Mouse (Mus musculus): Measurements from ENCODE around the gene Plscr2. TPM values are rescaled to one million over a fixed set of nuclear protein-coding genes. Genes with fewer than 3 reads are reported as not detected.

Plscr2 gene
- polyA plus RNA-seq, 1 experiment from 2014 or later = 0.77 TPM

DNA sequence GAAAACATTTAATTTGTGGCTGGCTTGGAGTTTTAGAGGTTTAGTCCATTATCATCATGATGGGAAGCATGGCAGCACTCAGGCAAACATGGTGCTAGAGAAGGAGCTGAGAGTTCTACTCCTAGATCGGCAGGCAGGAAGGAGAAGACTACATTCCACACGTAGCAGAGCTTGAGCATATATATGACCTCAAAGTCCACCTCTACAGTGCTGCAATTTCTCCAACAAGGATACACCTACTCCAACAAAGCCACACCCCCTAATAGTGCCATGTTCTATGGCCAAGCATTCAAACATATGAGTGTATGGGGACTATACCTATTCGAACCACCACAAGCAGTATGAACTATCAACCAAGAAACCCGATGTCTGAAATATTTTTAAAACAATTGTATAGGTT lies 56.0 kb downstream of the Plscr2 start:
- H3K4me1 ChIP-seq = no peaks in the 10 kb centered on the region
- no peak overlapping the region for H3K27ac ChIP-seq
- H3K4me3 ChIP-seq = no peak overlapping the region
- ATAC-seq (ENCODE audit: low FRiP score, low read depth) = no peak
- no peak overlapping the region for H3K9ac ChIP-seq
- 96% methylated on average over 4 of the region's 4 CpGs for WGBS
- H3K36me3 ChIP-seq = no peaks in the 10 kb centered on the region
- H3K4me2 ChIP-seq (replicated peaks) = no peak overlapping the region
- no peaks in the 10 kb centered on the region for H3K27me3 ChIP-seq (replicated peaks)
- no peaks in the 10 kb centered on the region for H3K9me3 ChIP-seq

DNA sequence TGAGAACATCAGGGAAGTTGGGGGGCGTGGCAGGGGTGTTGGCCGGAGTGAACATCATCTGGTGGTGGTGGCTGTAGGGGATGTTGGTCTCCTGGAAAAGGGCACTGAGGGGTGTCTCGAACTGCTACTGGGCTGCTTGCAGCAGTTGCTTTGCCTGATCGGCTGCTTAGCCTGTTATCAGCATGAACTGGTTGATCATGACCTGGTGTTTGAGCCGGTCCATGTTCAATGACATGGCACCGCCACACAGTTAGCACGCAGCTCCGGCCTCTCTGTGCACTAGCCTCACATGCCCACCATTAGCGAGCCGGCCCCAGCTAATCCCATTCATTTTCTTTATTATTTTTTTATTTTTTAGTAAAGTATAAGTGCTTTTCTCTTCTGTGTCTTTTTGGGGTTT lies 59.4 kb downstream of the Plscr2 start:
- WGBS = 96% methylated on average over 10 of the region's 10 CpGs
- H3K4me1 ChIP-seq = no peaks in the 10 kb centered on the region
- no peaks in the 10 kb centered on the region for H3K27me3 ChIP-seq (replicated peaks)
- H3K9me3 ChIP-seq = no peaks in the 10 kb centered on the region
- H3K9ac ChIP-seq = no peak overlapping the region
- H3K4me2 ChIP-seq (replicated peaks) = no peak overlapping the region
- H3K36me3 ChIP-seq = no peaks in the 10 kb centered on the region
- no peak overlapping the region for H3K4me3 ChIP-seq
- H3K27ac ChIP-seq = no peak overlapping the region
- ATAC-seq (ENCODE audit: low FRiP score, low read depth) = no peak

DNA sequence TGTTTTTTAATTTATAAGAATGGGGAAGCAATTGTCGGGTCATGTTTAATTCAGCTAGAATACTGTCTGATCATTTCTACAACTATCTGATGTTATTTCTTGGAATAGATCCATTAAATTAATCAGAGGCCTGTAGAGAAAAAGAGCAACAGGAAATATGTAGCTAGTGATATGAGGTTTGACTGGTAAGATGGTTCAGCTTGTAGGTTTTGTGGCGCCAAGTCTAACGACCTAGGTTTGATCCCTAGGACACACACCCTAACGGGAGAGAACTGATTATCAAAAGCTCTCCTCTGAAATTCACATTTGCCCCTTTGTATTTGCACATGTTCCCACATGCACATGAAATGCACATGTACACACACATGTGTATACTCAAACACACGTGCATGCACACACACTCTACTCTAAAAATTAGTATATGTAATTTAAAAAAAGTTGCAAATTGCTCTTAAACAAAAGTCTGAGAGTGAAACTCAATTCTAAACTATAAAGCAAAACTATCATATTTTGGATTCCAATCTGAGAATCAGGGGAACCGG lies 59.9 kb downstream of the Plscr2 start:
- H3K4me2 ChIP-seq (replicated peaks) = no peak overlapping the region
- H3K27me3 ChIP-seq (replicated peaks) = no peaks in the 10 kb centered on the region
- H3K9me3 ChIP-seq = no peaks in the 10 kb centered on the region
- H3K4me3 ChIP-seq = no peak overlapping the region
- no peaks in the 10 kb centered on the region for H3K36me3 ChIP-seq
- H3K9ac ChIP-seq = no peak overlapping the region
- no peak for ATAC-seq (ENCODE audit: low FRiP score, low read depth)
- WGBS = 92% methylated on average over 6 of the region's 6 CpGs
- H3K4me1 ChIP-seq = no peaks in the 10 kb centered on the region
- no peak overlapping the region for H3K27ac ChIP-seq

DNA sequence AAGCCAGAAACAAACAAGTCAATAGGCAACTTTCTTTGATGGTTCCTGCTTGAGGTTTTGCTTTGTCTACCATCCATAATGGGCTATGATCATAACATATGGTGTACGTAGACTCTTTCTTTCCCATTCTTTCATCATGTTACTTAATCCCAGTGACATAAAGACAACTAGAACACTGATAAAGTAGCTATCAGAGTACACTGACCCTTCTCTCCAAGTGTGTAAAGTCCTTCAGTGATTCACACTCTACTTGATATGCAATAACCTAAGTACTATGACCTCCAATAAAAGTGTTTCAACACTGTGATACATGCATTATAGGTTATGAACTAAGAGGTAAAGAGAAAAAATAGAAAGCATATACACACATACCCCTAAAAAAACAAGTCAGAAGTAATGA lies 61.7 kb downstream of the Plscr2 start:
- 92% methylated on average over 1 of the region's 1 CpGs for WGBS
- no peak for ATAC-seq (ENCODE audit: low FRiP score, low read depth)
- Histone ChIP-seq H3K27me3 (replicated peaks) (no peaks in the 10 kb centered on the region), H3K4me1 (no peaks in the 10 kb centered on the region), H3K4me3 (no peak overlapping the region), H3K27ac (no peak overlapping the region), H3K36me3 (no peaks in the 10 kb centered on the region), H3K9ac (no peak overlapping the region), H3K9me3 (no peaks in the 10 kb centered on the region), H3K4me2 (replicated peaks) (no peak overlapping the region)

DNA sequence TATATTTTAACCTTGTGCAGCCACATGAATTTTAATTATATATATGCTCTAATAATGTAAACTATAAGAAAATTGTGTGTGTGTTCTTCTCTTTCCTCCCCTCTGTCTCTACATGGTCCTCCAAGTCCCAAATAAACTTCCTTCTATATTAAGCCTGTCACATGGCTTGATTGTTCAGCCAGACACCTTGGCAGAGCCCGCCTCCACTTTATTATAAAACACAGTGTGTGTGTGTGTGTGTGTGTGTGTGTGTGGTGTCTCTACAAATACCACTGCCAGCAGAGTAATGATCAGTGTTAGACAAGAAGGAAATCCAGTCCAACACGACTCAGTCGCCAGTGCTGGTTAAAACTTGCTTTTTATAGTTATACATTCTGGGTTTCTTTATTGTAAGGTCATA lies 62.3 kb downstream of the Plscr2 start:
- Histone ChIP-seq H3K4me1 (no peaks in the 10 kb centered on the region), H3K9me3 (no peaks in the 10 kb centered on the region), H3K9ac (no peak overlapping the region), H3K4me3 (no peak overlapping the region), H3K4me2 (replicated peaks) (no peak overlapping the region), H3K27me3 (replicated peaks) (no peaks in the 10 kb centered on the region), H3K36me3 (no peaks in the 10 kb centered on the region), H3K27ac (no peak overlapping the region)
- WGBS = 85% methylated on average over 3 of the region's 3 CpGs
- ATAC-seq (ENCODE audit: low FRiP score, low read depth) = no peak

DNA sequence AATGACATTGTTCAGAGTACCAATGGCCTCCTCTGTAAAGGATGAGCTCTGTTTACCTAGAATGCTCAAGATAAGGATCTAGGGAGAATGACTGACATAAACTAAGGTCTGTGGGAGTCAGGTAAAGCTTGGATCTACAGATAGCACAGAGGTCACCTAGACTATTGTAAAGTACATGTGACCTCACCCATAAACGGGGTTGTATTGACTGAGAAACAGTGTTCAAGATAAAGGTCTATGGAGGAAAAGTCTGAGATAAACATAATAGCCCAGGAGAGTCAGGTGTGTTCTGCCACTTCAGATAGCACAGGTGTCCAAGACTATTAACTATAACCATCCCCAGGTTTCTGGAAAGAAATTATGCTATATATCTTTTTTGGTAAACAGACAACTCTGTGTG lies 63.6 kb downstream of the Plscr2 start:
- Histone ChIP-seq H3K4me1 (no peaks in the 10 kb centered on the region), H3K27me3 (replicated peaks) (no peaks in the 10 kb centered on the region), H3K9me3 (no peaks in the 10 kb centered on the region), H3K4me2 (replicated peaks) (no peak overlapping the region), H3K36me3 (no peaks in the 10 kb centered on the region), H3K27ac (no peak overlapping the region), H3K9ac (no peak overlapping the region), H3K4me3 (no peak overlapping the region)
- ATAC-seq (ENCODE audit: low FRiP score, low read depth) = no peak
- 84% methylated on average over 1 of the region's 1 CpGs for WGBS

Small RNAs within 50 kb of the gene (microRNA-seq; reads per million reads assigned to microRNA genes)
- not detected for gene Mir6386

Other genes with a start within 250 kb of the Plscr2 start
- gene Plscr5, start 82.7 kb upstream of the Plscr2 start, polyA plus RNA-seq (2016; fragmentation: Nextera tagmentation; extraction: Ambion mirVana) = 0.16 and 0.17 TPM in 2 replicates
- gene Plscr1, start 25.9 kb upstream of the Plscr2 start, polyA plus RNA-seq (2016; fragmentation: Nextera tagmentation; extraction: Ambion mirVana) = 18.2 and 20.8 TPM in 2 replicates
- not detected in 2 replicates for gene 1700057G04Rik, start 33.8 kb downstream of the Plscr2 start, polyA plus RNA-seq (2016; fragmentation: Nextera tagmentation; extraction: Ambion mirVana)
- 2.5 and 2.8 TPM in 2 replicates for gene Plscr4, start 181.8 kb downstream of the Plscr2 start, polyA plus RNA-seq (2016; fragmentation: Nextera tagmentation; extraction: Ambion mirVana)

Measured in neural tube, embryonic 12.5 days (tissue).